Mouse (Mus musculus): ENCODE results near the gene Rims1.
A peak's percentile ranks its signal among the peaks of the same experiment; 100 is the strongest.

Gene Rims1

GRCm38 (mm10) chr1:22695046-22695445 lies 110.7 kb downstream of the Rims1 start:
- DNase-seq (ENCODE audit: low read depth, low spot score): peak; percentile 75

- no peak for DNase-seq (ENCODE audit: low read depth, low spot score)
Observed at GRCm38 (mm10) chr1:22694514-22694913, 111.3 kb downstream of the Rims1 start.

- DNase-seq (ENCODE audit: low read depth, low spot score): no peak
Observed at GRCm38 (mm10) chr1:22683455-22683854, 122.3 kb downstream of the Rims1 start.

GRCm38 (mm10) chr1:22664196-22664595 lies 141.6 kb downstream of the Rims1 start:
- DNase-seq (ENCODE audit: low read depth, low spot score): no peak

GRCm38 (mm10) chr1:22661825-22662224 lies 144.0 kb downstream of the Rims1 start:
- DNase-seq (ENCODE audit: low read depth, low spot score): peak; percentile 41

GRCm38 (mm10) chr1:22655983-22656382 lies 149.8 kb downstream of the Rims1 start:
- DNase-seq (ENCODE audit: low read depth, low spot score): peak; percentile 77

- peak; percentile 90 for DNase-seq (ENCODE audit: low read depth, low spot score)
Observed at GRCm38 (mm10) chr1:22654903-22655302, 150.9 kb downstream of the Rims1 start.

- peak; percentile 84 for DNase-seq (ENCODE audit: low read depth, low spot score)
Observed at GRCm38 (mm10) chr1:22650588-22650987, 155.2 kb downstream of the Rims1 start.

GRCm38 (mm10) chr1:22649432-22649831 lies 156.4 kb downstream of the Rims1 start:
- DNase-seq (ENCODE audit: low read depth, low spot score): no peak

- peak; percentile 14 for DNase-seq (ENCODE audit: low read depth, low spot score)
Observed at GRCm38 (mm10) chr1:22645257-22645656, 160.5 kb downstream of the Rims1 start.

- DNase-seq (ENCODE audit: low read depth, low spot score): peak; percentile 95
Observed at GRCm38 (mm10) chr1:22640568-22640967, 165.2 kb downstream of the Rims1 start.

- DNase-seq (ENCODE audit: low read depth, low spot score): peak; percentile 41
Observed at GRCm38 (mm10) chr1:22639702-22640101, 166.1 kb downstream of the Rims1 start.

GRCm38 (mm10) chr1:22633871-22634270 lies 171.9 kb downstream of the Rims1 start:
- no peak for DNase-seq (ENCODE audit: low read depth, low spot score)

- no peak for DNase-seq (ENCODE audit: low read depth, low spot score)
Observed at GRCm38 (mm10) chr1:22632551-22632950, 173.2 kb downstream of the Rims1 start.

- peak; percentile 96 for DNase-seq (ENCODE audit: low read depth, low spot score)
Observed at GRCm38 (mm10) chr1:22631991-22632390, 173.8 kb downstream of the Rims1 start.

- no peak for DNase-seq (ENCODE audit: low read depth, low spot score)
Observed at GRCm38 (mm10) chr1:22629011-22629410, 176.8 kb downstream of the Rims1 start.

GRCm38 (mm10) chr1:22627013-22627412 lies 178.8 kb downstream of the Rims1 start:
- peak; percentile 71 for DNase-seq (ENCODE audit: low read depth, low spot score)

- DNase-seq (ENCODE audit: low read depth, low spot score): peak; percentile 44
Observed at GRCm38 (mm10) chr1:22626295-22626694, 179.5 kb downstream of the Rims1 start.

- DNase-seq (ENCODE audit: low read depth, low spot score): peak; percentile 27
Observed at GRCm38 (mm10) chr1:22620827-22621226, 185.0 kb downstream of the Rims1 start.

- DNase-seq (ENCODE audit: low read depth, low spot score): peak; percentile 52
Observed at GRCm38 (mm10) chr1:22615601-22616000, 190.2 kb downstream of the Rims1 start.

- no peak for DNase-seq (ENCODE audit: low read depth, low spot score)
Observed at GRCm38 (mm10) chr1:22613609-22614008, 192.2 kb downstream of the Rims1 start.

- peak; percentile 66 for DNase-seq (ENCODE audit: low read depth, low spot score)
Observed at GRCm38 (mm10) chr1:22604329-22605044, 201.3 kb downstream of the Rims1 start.

- DNase-seq (ENCODE audit: low read depth, low spot score): no peak
Observed at GRCm38 (mm10) chr1:22596197-22596596, 209.6 kb downstream of the Rims1 start.

- peak; percentile 24 for DNase-seq (ENCODE audit: low read depth, low spot score)
Observed at GRCm38 (mm10) chr1:22594841-22595240, 211.0 kb downstream of the Rims1 start.
